Mouse (Mus musculus) embryonic facial prominence, embryonic 11.5 days (tissue): ENCODE data around the gene Fam160a1. TPM values are rescaled to one million over a fixed set of nuclear protein-coding genes. Genes with fewer than 3 reads are reported as not detected.

Source experiments
- ATAC-seq: fragments of 200-750 bp; cut with Nextera tagmentation; replicated peaks from 2 replicates; pipeline ENCODE4 v1.8.0; 2017; ENCODE audit warnings: low read depth; ENCODE audit not compliant: insufficient number of reproducible peaks, low FRiP score, low TSS enrichment
- DNase-seq: peaks from one replicate; pipeline ENCODE4 v3.0.0-alpha.2; 2015; ENCODE audit warnings: low spot score
- H3K27ac ChIP-seq: fragments of 300-500 bp; sonication (generic); replicated peaks from 2 replicates; pipeline ENCODE4 v1.5.1; 2014; ENCODE audit warnings: mild to moderate bottlenecking, low read depth, low read length, control low read depth
- H3K27me3 ChIP-seq: fragments of 300-500 bp; sonication (generic); 2 replicates; pipeline ENCODE4 v1.6.1; 2014; ENCODE audit warnings: mild to moderate bottlenecking, low read length, moderate library complexity, mixed read lengths; ENCODE audit not compliant: control insufficient read depth, insufficient read depth
- H3K36me3 ChIP-seq: fragments of 300-500 bp; sonication (generic); replicated peaks from 2 replicates; pipeline ENCODE4 v1.6.1; 2014; ENCODE audit warnings: low read depth, mild to moderate bottlenecking, low read length, moderate library complexity, mixed read lengths; ENCODE audit not compliant: control insufficient read depth, insufficient read depth
- H3K4me1 ChIP-seq: fragments of 300-500 bp; sonication (generic); 2 replicates; pipeline ENCODE4 v1.6.1; 2014; ENCODE audit warnings: low read length, mixed read lengths; ENCODE audit not compliant: control insufficient read depth, insufficient read depth
- H3K4me2 ChIP-seq: fragments of 300-500 bp; sonication (generic); 2 replicates; pipeline ENCODE4 v1.6.1; 2014; ENCODE audit warnings: low read depth, mild to moderate bottlenecking, control low read depth, low read length, moderate library complexity
- H3K4me3 ChIP-seq: fragments of 300-500 bp; sonication (generic); 2 replicates; pipeline ENCODE4 v1.5.1; 2014; ENCODE audit warnings: low read depth, low read length, control low read depth
- H3K9ac ChIP-seq: fragments of 300-500 bp; sonication (generic); replicated peaks from 2 replicates; pipeline ENCODE4 v1.6.1; 2014; ENCODE audit warnings: mild to moderate bottlenecking, control low read depth, low read length
- H3K9me3 ChIP-seq: fragments of 300-500 bp; sonication (generic); replicated peaks from 2 replicates; pipeline ENCODE4 v1.6.1; 2016; ENCODE audit warnings: mild to moderate bottlenecking, low read length, inconsistent platforms, mixed read lengths; ENCODE audit not compliant: control insufficient read depth
- WGBS: fragments of 180-500 bp; shearing (Covaris S2); extraction: QIAGEN DNeasy Blood & Tissue Kit; methylation state at CpG from one replicate; pipeline ENCODE4 v1.1.7; 2014; 5-methylcytosine and 5-hydroxymethylcytosine counted together
- polyA plus RNA-seq: library from polyadenylated mRNA; unstranded; fragments of >200 nt; fragmentation: Nextera tagmentation; extraction: Ambion mirVana; gene quantifications from 2 replicates; pipeline ENCODE4 v1.2.1, GENCODE M21; 2014

The Fam160a1 gene
- polyA plus RNA-seq, 1 experiment from 2014 or later, result 1.6 TPM

- Histone ChIP-seq H3K36me3 (no peaks in the 10 kb centered on the region), H3K27me3 (no peaks in the 10 kb centered on the region), H3K27ac (no peak overlapping the region), H3K4me1 (no peaks in the 10 kb centered on the region), H3K4me3 (no peak overlapping the region), H3K9ac (no peak overlapping the region), H3K4me2 (no peak overlapping the region), H3K9me3 (no peaks in the 10 kb centered on the region)
- WGBS, result 89% methylated on average over 5 of the region's 5 CpGs
- no peak for DNase-seq
- ATAC-seq, result no peak
These were observed 133.5 kb downstream of the Fam160a1 start for GRCm38 (mm10) chr3:85683618-85684017.

DNA sequence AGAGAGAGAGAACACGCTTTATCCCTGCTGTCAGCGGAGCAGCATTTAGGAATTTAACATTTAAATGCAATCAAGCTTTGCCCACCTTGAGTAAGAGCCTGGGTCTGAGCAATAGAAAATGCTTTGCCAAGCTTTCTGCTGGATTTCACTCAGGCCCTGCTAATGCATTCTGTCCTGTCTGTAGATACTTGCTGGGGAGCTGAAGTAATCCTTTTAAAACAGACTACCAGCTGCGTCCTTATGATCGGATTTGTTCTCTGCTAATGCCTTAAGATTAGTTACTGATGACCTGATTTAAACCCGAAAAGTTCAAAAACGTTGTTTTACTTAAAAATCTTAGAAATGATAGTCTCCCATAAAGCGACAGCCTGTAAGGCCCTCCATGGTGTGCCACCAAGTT lies 136.0 kb downstream of the Fam160a1 start:
- WGBS, result 80% methylated on average over 7 of the region's 7 CpGs
- no peaks in the 10 kb centered on the region for H3K9me3 ChIP-seq
- DNase-seq (no peak), ATAC-seq (no peak)
- H3K4me3 ChIP-seq, result no peak overlapping the region
- no peaks in the 10 kb centered on the region for H3K4me1 ChIP-seq
- H3K4me2 ChIP-seq, result no peak overlapping the region
- no peaks in the 10 kb centered on the region for H3K27me3 ChIP-seq
- H3K9ac ChIP-seq, result no peak overlapping the region
- H3K27ac ChIP-seq, result no peak overlapping the region
- no peaks in the 10 kb centered on the region for H3K36me3 ChIP-seq

DNA sequence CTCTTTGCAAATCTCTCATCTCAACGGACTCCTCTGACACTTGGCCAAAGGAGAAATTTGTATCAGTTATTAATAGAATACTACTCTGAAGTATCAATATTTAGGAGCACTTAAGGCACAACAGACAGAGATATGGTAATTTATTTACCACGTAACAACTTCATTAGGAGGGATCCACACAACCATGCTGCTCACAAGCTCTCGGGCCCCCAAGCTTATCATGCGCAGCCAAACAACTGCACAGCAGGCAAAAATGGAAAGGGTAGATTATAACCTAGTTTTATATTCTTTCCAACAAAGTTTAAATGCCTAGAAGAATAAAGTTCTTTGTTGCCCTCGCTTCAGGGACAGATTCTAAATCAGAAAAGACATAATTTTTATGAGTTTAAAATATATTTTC lies 137.1 kb downstream of the Fam160a1 start:
- no peaks in the 10 kb centered on the region for H3K4me1 ChIP-seq
- H3K27me3 ChIP-seq, result no peaks in the 10 kb centered on the region
- ATAC-seq (no peak), DNase-seq (no peak)
- H3K36me3 ChIP-seq, result no peaks in the 10 kb centered on the region
- H3K4me2 ChIP-seq, result no peak overlapping the region
- H3K4me3 ChIP-seq, result no peak overlapping the region
- no peaks in the 10 kb centered on the region for H3K9me3 ChIP-seq
- 87% methylated on average over 5 of the region's 5 CpGs for WGBS
- H3K27ac ChIP-seq, result no peak overlapping the region
- no peak overlapping the region for H3K9ac ChIP-seq

DNA sequence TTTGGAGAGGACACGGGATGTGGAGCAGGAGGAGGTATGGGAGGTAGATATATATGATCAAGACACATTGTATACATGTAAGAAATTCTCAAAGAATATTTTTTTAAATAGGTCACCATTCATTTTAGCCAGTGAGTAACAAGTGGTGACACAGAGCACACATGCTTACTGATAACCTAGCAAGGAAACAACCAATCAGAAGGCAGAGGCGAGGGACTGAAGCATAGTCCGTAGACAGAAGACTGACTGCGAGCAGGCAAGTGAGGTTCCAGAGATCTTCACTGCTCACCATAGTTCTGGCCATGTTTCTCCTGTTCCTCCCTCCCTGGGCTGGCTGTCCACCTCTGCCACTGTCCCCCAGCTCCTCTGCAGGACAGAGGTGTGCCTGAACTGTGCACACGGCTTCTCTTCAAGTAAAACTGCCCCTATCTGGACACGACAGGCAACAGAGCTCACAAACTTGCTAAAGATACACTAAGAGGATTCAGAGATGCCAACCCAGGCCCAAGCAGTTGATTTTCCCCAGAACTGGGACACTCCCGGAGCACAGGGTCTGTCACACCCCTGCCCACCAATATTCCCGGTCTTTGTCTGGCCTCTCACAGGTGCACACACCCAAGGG lies 137.7 kb downstream of the Fam160a1 start:
- no peak overlapping the region for H3K4me2 ChIP-seq
- no peaks in the 10 kb centered on the region for H3K4me1 ChIP-seq
- H3K9me3 ChIP-seq, result no peaks in the 10 kb centered on the region
- H3K4me3 ChIP-seq, result no peak overlapping the region
- H3K27me3 ChIP-seq, result no peaks in the 10 kb centered on the region
- WGBS, result 88% methylated on average over 8 of the region's 8 CpGs
- DNase-seq (no peak), ATAC-seq (no peak)
- H3K9ac ChIP-seq, result no peak overlapping the region
- no peaks in the 10 kb centered on the region for H3K36me3 ChIP-seq
- no peak overlapping the region for H3K27ac ChIP-seq

DNA sequence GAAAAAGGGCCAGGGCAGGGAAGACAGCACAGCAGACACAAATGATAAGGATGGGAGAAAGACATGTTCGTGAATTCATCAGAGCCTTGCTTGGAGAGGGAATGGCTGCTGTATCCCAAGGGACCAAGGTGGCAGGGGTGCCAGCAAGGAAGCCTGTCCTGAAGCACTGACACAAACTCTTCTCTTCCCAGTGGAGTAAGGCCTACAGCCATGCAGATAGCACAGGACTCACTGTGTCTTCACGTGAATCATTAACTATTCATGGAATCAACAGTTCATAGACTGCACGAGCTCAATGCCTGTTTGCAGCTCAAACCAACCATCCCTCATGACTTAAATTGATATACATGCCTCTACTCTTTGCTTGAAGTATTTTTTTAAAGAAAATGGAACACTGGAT lies 139.1 kb downstream of the Fam160a1 start:
- 92% methylated on average over 3 of the region's 3 CpGs for WGBS
- Histone ChIP-seq H3K27me3 (no peaks in the 10 kb centered on the region), H3K4me2 (no peak overlapping the region), H3K4me1 (no peaks in the 10 kb centered on the region), H3K4me3 (no peak overlapping the region), H3K9ac (no peak overlapping the region), H3K36me3 (no peaks in the 10 kb centered on the region), H3K9me3 (no peaks in the 10 kb centered on the region), H3K27ac (no peak overlapping the region)
- ATAC-seq (no peak), DNase-seq (no peak)

DNA sequence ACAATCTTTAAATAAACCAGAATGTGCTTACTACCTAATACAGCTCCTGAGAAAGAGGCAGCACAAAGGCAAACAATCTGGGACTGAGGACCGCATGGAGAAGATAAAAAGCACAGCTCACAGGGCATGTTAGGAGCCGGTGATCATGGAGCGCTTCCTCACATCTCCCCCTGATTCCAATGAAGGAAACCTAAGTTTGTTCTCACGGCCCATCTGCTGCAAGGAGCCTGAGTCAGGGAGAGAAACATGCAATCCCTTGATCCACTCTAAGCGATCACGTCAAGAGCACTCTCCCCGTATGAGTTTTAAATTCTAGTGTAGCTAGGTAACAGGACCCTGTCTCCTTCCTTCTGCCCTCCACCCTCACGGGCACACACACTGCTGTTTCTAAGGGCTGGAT lies 140.0 kb downstream of the Fam160a1 start:
- H3K4me2 ChIP-seq, result no peak overlapping the region
- no peaks in the 10 kb centered on the region for H3K27me3 ChIP-seq
- no peak overlapping the region for H3K4me3 ChIP-seq
- H3K9ac ChIP-seq, result no peak overlapping the region
- H3K36me3 ChIP-seq, result no peaks in the 10 kb centered on the region
- DNase-seq (no peak), ATAC-seq (no peak)
- H3K4me1 ChIP-seq, result no peaks in the 10 kb centered on the region
- H3K9me3 ChIP-seq, result no peaks in the 10 kb centered on the region
- 80% methylated on average over 8 of the region's 8 CpGs for WGBS
- no peak overlapping the region for H3K27ac ChIP-seq

DNA sequence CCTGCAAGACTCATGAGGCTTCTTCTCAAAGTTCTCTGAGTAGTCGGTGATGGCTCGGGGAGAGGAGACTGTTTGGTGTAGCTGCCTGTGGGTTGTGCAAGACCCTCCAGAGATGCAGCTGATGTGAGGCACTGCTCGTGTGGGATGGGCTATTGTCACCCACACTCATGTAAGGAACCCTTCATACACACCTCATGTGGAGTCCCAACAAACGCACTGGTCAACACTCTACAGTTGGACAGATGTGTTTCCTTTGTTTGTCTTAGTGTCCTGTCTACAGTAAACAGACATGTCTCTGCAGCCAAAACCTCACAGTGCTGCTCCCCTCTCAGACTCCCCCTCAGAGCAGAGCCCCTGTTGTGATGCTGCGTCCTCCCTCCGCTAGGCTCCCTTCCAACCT lies 147.2 kb downstream of the Fam160a1 start:
- Histone ChIP-seq H3K36me3 (no peaks in the 10 kb centered on the region), H3K27me3 (no peaks in the 10 kb centered on the region), H3K4me2 (no peak overlapping the region), H3K9ac (no peak overlapping the region), H3K9me3 (no peaks in the 10 kb centered on the region), H3K4me3 (no peak overlapping the region), H3K4me1 (no peaks in the 10 kb centered on the region), H3K27ac (no peak overlapping the region)
- no peak for ATAC-seq
- DNase-seq, result no peak
- 87% methylated on average over 6 of the region's 6 CpGs for WGBS

DNA sequence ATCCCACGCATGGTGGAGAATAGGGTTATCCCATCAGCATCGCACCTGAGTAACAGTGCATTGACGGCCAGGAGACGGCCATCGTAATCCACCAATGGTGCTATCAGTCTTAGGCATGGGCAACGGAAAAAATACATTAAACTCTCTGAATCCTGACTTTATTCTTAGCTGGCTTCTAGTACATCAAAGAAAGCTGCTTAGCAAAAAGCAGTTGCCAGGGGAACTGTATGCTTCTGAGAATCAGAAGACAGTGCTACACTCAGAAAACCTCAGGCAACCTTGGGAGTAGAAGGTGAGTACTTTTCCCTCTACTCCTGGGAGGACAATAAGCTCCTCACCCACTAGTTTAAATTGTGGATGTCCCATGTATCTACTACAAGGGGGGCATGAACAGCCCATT lies 149.4 kb downstream of the Fam160a1 start:
- no peaks in the 10 kb centered on the region for H3K9me3 ChIP-seq
- DNase-seq, result no peak
- H3K4me2 ChIP-seq, result no peak overlapping the region
- no peaks in the 10 kb centered on the region for H3K36me3 ChIP-seq
- WGBS, result 90% methylated on average over 6 of the region's 6 CpGs
- no peak for ATAC-seq
- H3K27ac ChIP-seq, result no peak overlapping the region
- H3K4me3 ChIP-seq, result no peak overlapping the region
- no peaks in the 10 kb centered on the region for H3K4me1 ChIP-seq
- no peaks in the 10 kb centered on the region for H3K27me3 ChIP-seq
- no peak overlapping the region for H3K9ac ChIP-seq
